8 mouse cellular contexts compared by ENCODE assay signal in genomic region chrX:157491944-157492726, GRCm38 (mm10). TPM values are rescaled to one million over a fixed set of nuclear protein-coding genes. Genes with fewer than 3 reads are reported as not detected.
DNase-seq lines count a peak whose midpoint lies in the region; ATAC-seq and TF ChIP-seq lines count a peak whose summit lies in the region.

Sms (minus strand) TSS chrX:157492287.

- TF ChIP-seq CTCF in left cerebral cortex, adult 2 months (IDR thresholded peaks at IDR 0.05) = no peak

- peak within 1 kb of the TSS; percentile 55 for H3K4me2 ChIP-seq in hindbrain, embryonic 13.5 days

- H3K4me3 ChIP-seq in hindbrain, embryonic 13.5 days = peak within 1 kb of the TSS; percentile 66
- peak within 1 kb of the TSS; percentile 46 for H3K4me3 ChIP-seq in left cerebral cortex, adult 2 months

- no peaks in the 10 kb centered on the region for H3K9me3 ChIP-seq in hindbrain, embryonic 13.5 days

- peaks cover 11% of the 10 kb centered on the region for H3K4me1 ChIP-seq in hindbrain, embryonic 13.5 days (replicated peaks)

- peak; percentile 66 for DNase-seq in T-cell, adult 2 months (ENCODE audit: low spot score)
- peak; percentile 56 for DNase-seq in cerebellum, adult 9-10 months
- peak; percentile 16 to 22 for DNase-seq in frontal cortex, postnatal 14 days (ENCODE audit: low spot score in 2 of 2)
- peak; percentile 45 to 50 for DNase-seq in left cerebral cortex, adult 2 months (ENCODE audit: extremely low spot score in 1 of 2, low spot score in 2 of 2)
- peak; percentile 23 to 35 for DNase-seq in right cerebral cortex, adult 2 months (ENCODE audit: low spot score in 2 of 2)
- peak; percentile 45 to 59 for DNase-seq in urinary bladder, postnatal 4 days (ENCODE audit: low spot score in 2 of 2)

- WGBS in hindbrain, embryonic 13.5 days = 29% methylated on average over 29 of the region's 45 CpGs

- no peaks in the 10 kb centered on the region for H3K27me3 ChIP-seq in hindbrain, embryonic 13.5 days

- ATAC-seq in hindbrain, embryonic 13.5 days (ENCODE audit: low FRiP score) = peak; percentile 92
- ATAC-seq in megakaryocyte, adult 5-6 weeks (ENCODE audit: poor library complexity, severe bottlenecking) = peak; percentile 86

- no peaks in the 10 kb centered on the region for H3K36me3 ChIP-seq in hindbrain, embryonic 13.5 days

- peak within 1 kb of the TSS; percentile 86 for H3K9ac ChIP-seq in hindbrain, embryonic 13.5 days

- intact Hi-C loops in left cerebral cortex, adult 2 months (cut with DNase I) = loop anchor here (10.0 kb wide), 1 partner anchor 103 kb away; the partner anchor contains the start of gene Mbtps2

- H3K27ac ChIP-seq in hindbrain, embryonic 13.5 days = peak within 1 kb of the TSS; percentile 96
- H3K27ac ChIP-seq in left cerebral cortex, adult 2 months = peak within 1 kb of the TSS; percentile 71

RNA-seq across cellular contexts. Expression of gene Sms, which starts in this region (rescaled TPM):
- polyA plus RNA-seq in hindbrain, embryonic 13.5 days (2015; fragmentation: Nextera tagmentation; extraction: Ambion mirVana) = 150 and 154 TPM in 2 replicates
- 10 to 100 TPM; 68.3 to 81.5 TPM for total RNA-seq in left cerebral cortex, adult 2 months (2021)
- total RNA-seq in megakaryocyte, adult 5-6 weeks (2015) = 38.5 and 46.6 TPM in 2 replicates
- total RNA-seq in megakaryocyte, adult 5-6 weeks (2017) = 30.7 and 49.4 TPM in 2 replicates

Comparison
In these comparisons a context has a peak if more than half of its experiments do, and no peak if none do; other contexts are left out.
1. Peak in every context shown above with its lines: DNase-seq, ATAC-seq, H3K4me3 ChIP-seq and H3K27ac ChIP-seq.